Mouse (Mus musculus) heart, postnatal 0 days (tissue): ENCODE results near the gene Agap2. TPM values are rescaled to one million over a fixed set of nuclear protein-coding genes. Genes with fewer than 3 reads are reported as not detected.

ENCODE experiments used
- ATAC-seq: fragments of 200-750 bp; cut with Nextera tagmentation; 2 replicates; pipeline ENCODE4 v1.8.0; 2017; ENCODE audit warnings: low read depth, moderate number of reproducible peaks, moderate library complexity; ENCODE audit not compliant: insufficient read depth
- DNase-seq: peaks from one replicate; pipeline ENCODE4 v3.0.0-alpha.2; 2016; ENCODE audit warnings: low spot score
- H3K27ac ChIP-seq: fragments of 300-500 bp; sonication (generic); 2 replicates; pipeline ENCODE4 v1.5.1; 2014; ENCODE audit warnings: low read depth, mild to moderate bottlenecking
- H3K27me3 ChIP-seq: fragments of 300-500 bp; sonication (generic); 2 replicates; pipeline ENCODE4 v1.6.1; 2014; ENCODE audit warnings: low read length, mixed read lengths; ENCODE audit not compliant: control insufficient read depth, insufficient read depth
- H3K36me3 ChIP-seq: fragments of 300-500 bp; sonication (generic); replicated peaks from 2 replicates; pipeline ENCODE4 v1.6.1; 2014; ENCODE audit warnings: low read length, mixed read lengths; ENCODE audit not compliant: control insufficient read depth, insufficient read depth
- H3K4me1 ChIP-seq: fragments of 300-500 bp; sonication (generic); 2 replicates; pipeline ENCODE4 v1.6.1; 2014; ENCODE audit warnings: antibody characterized with exemption; ENCODE audit not compliant: control insufficient read depth, insufficient read depth
- H3K4me2 ChIP-seq: fragments of 300-500 bp; sonication (generic); 2 replicates; pipeline ENCODE4 v1.6.1; 2014; ENCODE audit warnings: low read depth, mild to moderate bottlenecking, low read length, moderate library complexity
- H3K4me3 ChIP-seq: fragments of 300-500 bp; sonication (generic); 2 replicates; pipeline ENCODE4 v1.5.1; 2014; ENCODE audit warnings: low read depth, low read length
- H3K9ac ChIP-seq: fragments of 300-500 bp; sonication (generic); replicated peaks from 2 replicates; pipeline ENCODE4 v1.6.1; 2014; ENCODE audit warnings: low read depth, low read length, mixed read lengths
- H3K9me3 ChIP-seq: fragments of 300-500 bp; sonication (generic); replicated peaks from 2 replicates; pipeline ENCODE4 v1.6.1; 2016; ENCODE audit warnings: low read length; ENCODE audit not compliant: control insufficient read depth
- CTCF ChIP-seq: IDR thresholded peaks from 2 replicates; pipeline ENCODE4 v1.5.1; 2016; ENCODE audit warnings: antibody characterized with exemption, control low read depth, low read depth
- EP300 ChIP-seq: IDR thresholded peaks from 2 replicates; pipeline ENCODE4 v1.6.1; 2016; ENCODE audit warnings: antibody characterized with exemption, low read depth
- WGBS: fragments of 180-500 bp; shearing (Covaris S2); extraction: QIAGEN DNeasy Blood & Tissue Kit; methylation state at CpG from one replicate; pipeline ENCODE4 v1.1.7; 2014; 5-methylcytosine and 5-hydroxymethylcytosine counted together
- polyA plus RNA-seq: library from polyadenylated mRNA; unstranded; fragments of >200 nt; fragmentation: Nextera tagmentation; extraction: Ambion mirVana; gene quantifications from 2 replicates; pipeline ENCODE4 v1.2.1, GENCODE M21; 2015
- total RNA-seq: library from RNA; depleted of rRNA; stranded (reverse); fragments of >200 nt; gene quantifications from 2 replicates; pipeline ENCODE4 v1.2.3, GENCODE M21; 2014; ENCODE audit warnings: low replicate concordance

The Agap2 gene
- total and polyA plus RNA-seq, 2 experiments from 2014 or later, result 0.15 to 1.7 TPM

- peak; percentile 8; the same call in 1 of the 2 replicates for ATAC-seq
These were observed 45.4 kb downstream of the Agap2 start for GRCm38 (mm10) chr10:127120301-127121065.

DNA sequence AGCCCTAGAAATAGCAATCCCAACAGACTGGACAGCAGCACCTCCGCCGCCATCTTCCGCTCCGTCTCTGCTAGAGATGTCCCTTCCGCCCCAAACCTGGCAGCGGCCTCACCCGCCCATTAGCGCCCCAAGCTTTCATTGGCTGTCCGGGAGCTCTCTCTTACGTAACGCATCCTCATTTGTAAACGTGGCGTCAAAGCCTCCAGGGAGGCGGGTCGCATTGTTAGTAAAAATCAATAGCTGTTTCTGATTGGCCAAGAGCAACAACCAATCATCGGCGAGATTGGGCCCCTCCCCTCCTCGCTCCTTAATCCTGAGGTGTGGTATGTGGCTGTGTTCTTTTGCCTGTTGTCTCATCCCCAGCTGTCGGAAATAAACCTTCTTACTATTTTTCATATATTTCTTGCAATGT is 46.0 kb downstream of the Agap2 start, which contains the start of gene Os9:
TSS of gene Os9 (minus strand) at position 66 of the 412 bp plus-strand sequence.
- H3K27ac ChIP-seq, result no peak within 1 kb of the TSS
- DNase-seq, result peak; percentile 99

More at GRCm38 (mm10) chr10:127120301-127121065, 45.4 kb downstream of the Agap2 start:
- Histone ChIP-seq H3K4me2 (peak overlapping the region; percentile 92), H3K9ac (peak overlapping the region; percentile 74), H3K4me3 (peak overlapping the region; percentile 80), H3K36me3 (peaks cover 22% of the 10 kb centered on the region; the same call in 1 of the 2 replicates), H3K9me3 (no peaks in the 10 kb centered on the region), H3K27me3 (no peaks in the 10 kb centered on the region), H3K27ac (no peak overlapping the region), H3K4me1 (peaks cover 3% of the 10 kb centered on the region; the same call in 1 of the 2 replicates)
- WGBS, result 3% methylated on average over 34 of the region's 34 CpGs
- DNase-seq, result no peak
- TF ChIP-seq EP300 (no peak), CTCF (no peak)

DNA sequence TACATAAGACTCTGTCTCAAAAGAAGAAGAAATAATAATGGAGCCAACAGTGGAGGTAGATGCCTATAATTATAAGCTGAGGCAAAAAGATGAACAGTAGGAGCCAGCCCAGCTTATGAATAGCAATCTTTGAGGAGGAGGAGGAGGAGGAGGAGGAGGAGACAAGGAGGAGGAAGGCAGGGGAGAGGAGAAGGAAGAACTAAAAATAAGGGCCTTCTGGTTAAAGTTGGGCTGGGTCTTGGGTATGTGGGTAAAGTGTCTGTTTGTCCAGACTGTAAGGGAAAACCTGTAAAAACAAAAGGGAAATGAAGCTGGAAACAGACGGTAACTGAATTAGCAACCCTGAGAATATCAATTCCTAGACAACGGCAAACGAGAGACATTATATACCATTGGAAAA is 46.9 kb downstream of the Agap2 start:
- 73% methylated on average over 3 of the region's 3 CpGs for WGBS
- H3K36me3 ChIP-seq, result peaks cover 19% of the 10 kb centered on the region; the same call in 1 of the 2 replicates
- H3K4me2 ChIP-seq, result no peak overlapping the region
- H3K4me3 ChIP-seq, result no peak overlapping the region
- no peak overlapping the region for H3K9ac ChIP-seq
- no peak overlapping the region for H3K27ac ChIP-seq
- H3K4me1 ChIP-seq, result peaks cover 3% of the 10 kb centered on the region; the same call in 1 of the 2 replicates
- no peaks in the 10 kb centered on the region for H3K9me3 ChIP-seq
- no peak for TF ChIP-seq EP300
- TF ChIP-seq CTCF, result no peak
- ATAC-seq (no peak), DNase-seq (no peak)
- H3K27me3 ChIP-seq, result no peaks in the 10 kb centered on the region

More for the DNA sequence above, 46.0 kb downstream of the Agap2 start, which contains the start of gene Os9:
- 0% methylated on average over 19 of the region's 19 CpGs for WGBS
- H3K36me3 ChIP-seq, result peaks cover 22% of the 10 kb centered on the region; the same call in 1 of the 2 replicates
- peak; percentile 99 for ATAC-seq
- peak within 1 kb of the TSS; percentile 92 for H3K4me2 ChIP-seq
- H3K4me1 ChIP-seq, result peaks cover 3% of the 10 kb centered on the region; the same call in 1 of the 2 replicates
- H3K27me3 ChIP-seq, result no peaks in the 10 kb centered on the region
- H3K9ac ChIP-seq, result peak within 1 kb of the TSS; percentile 74
- TF ChIP-seq CTCF (no peak), EP300 (no peak)
- peak within 1 kb of the TSS; percentile 80 for H3K4me3 ChIP-seq
- H3K9me3 ChIP-seq, result no peaks in the 10 kb centered on the region

DNA sequence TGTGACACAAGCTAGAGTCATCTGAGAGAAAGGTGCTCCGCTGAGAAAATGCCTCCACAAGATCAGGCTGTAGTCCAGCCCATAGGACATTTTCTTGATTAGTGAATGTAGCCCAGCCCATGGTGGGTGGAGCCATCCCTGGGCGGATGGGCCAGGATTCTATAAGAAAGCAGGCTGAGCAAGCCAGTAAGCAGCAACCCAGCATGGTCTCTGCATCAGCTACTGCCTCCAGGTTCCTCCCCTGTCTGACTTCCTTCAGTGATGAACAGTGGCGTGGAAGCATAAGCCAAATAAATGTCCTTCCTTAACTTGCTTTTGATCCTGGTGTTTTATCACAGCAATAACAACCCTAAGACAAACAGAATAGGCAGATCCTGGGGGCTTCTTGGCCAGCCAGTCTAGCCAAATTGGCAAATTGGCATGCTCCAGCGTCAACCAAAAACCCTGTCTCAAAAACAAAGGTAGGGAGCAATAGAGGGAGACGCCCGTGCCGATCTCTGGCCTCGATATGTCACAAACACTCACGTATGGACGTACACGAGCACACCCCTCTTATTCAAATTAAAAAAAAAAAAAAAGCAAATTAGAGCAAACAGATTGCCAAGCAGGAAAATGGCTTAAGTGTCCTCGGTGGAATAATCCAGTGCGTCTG is 47.8 kb downstream of the Agap2 start:
- Histone ChIP-seq H3K27me3 (no peaks in the 10 kb centered on the region), H3K9ac (no peak overlapping the region), H3K4me2 (peak overlapping the region; percentile 53), H3K9me3 (no peaks in the 10 kb centered on the region), H3K4me1 (peaks cover 3% of the 10 kb centered on the region; the same call in 1 of the 2 replicates), H3K27ac (no peak overlapping the region), H3K4me3 (peak overlapping the region; percentile 15), H3K36me3 (peaks cover 10% of the 10 kb centered on the region; the same call in 1 of the 2 replicates)
- DNase-seq (no peak), ATAC-seq (no peak)
- WGBS, result 19% methylated on average over 13 of the region's 13 CpGs
- TF ChIP-seq EP300 (no peak), CTCF (no peak)

- H3K27ac ChIP-seq, result no peak overlapping the region
- H3K27me3 ChIP-seq, result no peaks in the 10 kb centered on the region
- no peak for ATAC-seq
- peaks cover 3% of the 10 kb centered on the region; the same call in 1 of the 2 replicates for H3K4me1 ChIP-seq
- H3K4me2 ChIP-seq, result peak overlapping the region; percentile 53
- peak overlapping the region; percentile 15 for H3K4me3 ChIP-seq
- WGBS, result 8% methylated on average over 4 of the region's 4 CpGs
- no peaks in the 10 kb centered on the region for H3K9me3 ChIP-seq
- peak; percentile 39 for DNase-seq
- peaks cover 7% of the 10 kb centered on the region; the same call in 1 of the 2 replicates for H3K36me3 ChIP-seq
- TF ChIP-seq CTCF (peak; percentile 69), EP300 (no peak)
- H3K9ac ChIP-seq, result no peak overlapping the region
These were observed 48.3 kb downstream of the Agap2 start for GRCm38 (mm10) chr10:127123436-127123805.
